Mouse (Mus musculus): Measurements from ENCODE around the gene Lrrn3.

Lrrn3 gene

GRCm38 (mm10) chr12:41428806-41429205, 57.4 kb downstream of the Lrrn3 start:
- DNase-seq, result no peak

- peak; percentile 31 to 37 for DNase-seq
Observed at GRCm38 (mm10) chr12:41427464-41427863, 58.8 kb downstream of the Lrrn3 start.

DNA sequence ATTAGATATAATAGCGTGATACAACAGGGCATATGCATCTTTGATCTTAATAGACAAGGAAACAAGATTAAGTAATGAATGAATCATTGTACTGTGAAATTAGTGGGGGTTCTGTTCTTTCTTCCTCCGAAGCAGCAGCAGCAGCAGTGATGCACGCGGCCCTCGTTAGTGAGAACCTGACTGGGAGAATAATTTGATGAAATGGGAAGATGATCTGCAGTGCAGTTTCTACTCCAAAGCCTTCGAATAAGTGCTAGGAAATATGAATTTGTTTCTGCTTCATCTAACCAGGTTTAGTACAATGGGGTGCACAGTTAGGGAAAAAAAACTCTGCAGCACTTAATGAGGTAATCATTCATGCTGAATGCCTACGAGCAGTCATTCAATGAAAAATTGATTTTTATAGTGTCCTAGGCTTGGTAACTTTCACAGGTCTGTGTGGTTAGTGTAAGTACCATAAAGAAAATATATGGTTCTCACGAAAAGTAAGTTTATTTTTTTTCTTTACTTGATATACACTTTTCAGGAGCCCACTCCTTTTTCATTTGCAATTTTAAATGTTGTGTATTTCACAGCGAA, 61.0 kb downstream of the Lrrn3 start:
- no peak for DNase-seq

- no peak for DNase-seq
Observed at GRCm38 (mm10) chr12:41417961-41418360, 68.3 kb downstream of the Lrrn3 start.

- DNase-seq, result no peak
Observed at GRCm38 (mm10) chr12:41417099-41417498, 69.1 kb downstream of the Lrrn3 start.

- no peak for DNase-seq
Observed at GRCm38 (mm10) chr12:41416635-41417034, 69.6 kb downstream of the Lrrn3 start.

DNA sequence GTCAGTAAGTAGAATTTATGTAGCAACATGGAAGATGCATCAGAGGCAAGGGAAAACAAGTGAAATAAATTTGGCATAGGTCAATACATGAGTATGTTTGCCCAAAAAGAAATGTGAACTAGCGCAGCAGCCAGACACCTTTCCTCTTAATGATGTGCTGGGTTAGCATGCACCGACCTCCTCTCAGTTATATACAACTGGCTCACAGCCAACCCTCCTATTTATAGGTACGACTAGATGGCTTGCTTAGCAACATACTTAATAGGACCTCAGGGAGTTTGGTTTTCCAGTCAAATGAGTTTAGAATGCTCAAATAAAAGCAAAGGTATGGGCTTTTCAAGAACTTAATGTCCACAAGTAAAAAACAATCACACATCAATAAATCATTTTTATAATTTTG, 76.8 kb downstream of the Lrrn3 start:
- DNase-seq, result no peak

DNA sequence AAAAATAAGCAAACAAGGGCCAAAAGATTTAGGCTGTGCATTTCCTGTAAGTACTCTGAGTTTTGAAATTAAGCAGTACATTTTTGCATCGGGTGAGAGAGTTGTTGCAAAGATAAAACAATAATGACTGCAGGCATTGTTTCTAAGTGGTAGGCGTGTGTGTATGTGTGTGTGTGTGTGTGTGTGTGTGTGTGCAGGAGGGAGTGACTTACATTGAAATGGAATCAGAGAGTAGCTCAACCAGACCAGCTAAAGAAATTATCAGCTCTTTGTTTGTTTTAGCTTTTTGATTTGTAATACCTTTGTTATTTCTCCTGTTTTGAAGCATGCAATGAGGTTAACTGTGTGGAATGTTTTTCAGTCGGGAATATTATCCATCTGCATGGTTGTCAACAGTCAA, 84.3 kb downstream of the Lrrn3 start:
- no peak for DNase-seq

Data from cerebellum, postnatal 36 days (tissue).